Mouse (Mus musculus) liver, embryonic 14.5 days (tissue): ENCODE measurements around the gene Pitpnm1. TPM values are rescaled to one million over a fixed set of nuclear protein-coding genes. Genes with fewer than 3 reads are reported as not detected.

Source experiments
- ATAC-seq: fragments of 200-750 bp; cut with Nextera tagmentation; 2 replicates; pipeline ENCODE4 v1.8.0; 2017; ENCODE audit warnings: moderate number of reproducible peaks, mild to moderate bottlenecking, moderate library complexity; ENCODE audit not compliant: insufficient read depth
- DNase-seq, 3 experiments: peaks; one replicate each; pipeline ENCODE4 v3.0.0-alpha.2; 2012 to 2013; ENCODE audit warnings: low read depth in 3 of 3, low spot score in 3 of 3
- H3K27ac ChIP-seq: fragments of 300-500 bp; sonication (generic); 2 replicates; pipeline ENCODE4 v1.5.1; 2014; ENCODE audit warnings: moderate library complexity, mild to moderate bottlenecking, control low read depth, inconsistent platforms
- H3K27me3 ChIP-seq: fragments of 300-500 bp; sonication (generic); 2 replicates; pipeline ENCODE4 v1.6.1; 2014; ENCODE audit warnings: mild to moderate bottlenecking, low read length, moderate library complexity; ENCODE audit not compliant: control insufficient read depth, insufficient read depth
- H3K36me3 ChIP-seq: fragments of 300-500 bp; sonication (generic); replicated peaks from 2 replicates; pipeline ENCODE4 v1.6.1; 2014; ENCODE audit warnings: low read depth; ENCODE audit not compliant: control insufficient read depth, insufficient read depth
- H3K4me1 ChIP-seq, 2 experiments: fragments of 200-500 bp in 1 of 2; fragments of 300-500 bp in 1 of 2; sonication (generic) in 1 of 2; replicated peaks; 2 replicates each; pipeline ENCODE4 v1.6.1; 2012 to 2014; ENCODE audit warnings: antibody characterized with exemption in 1 of 2, inconsistent platforms in 1 of 2, low read length in 1 of 2; ENCODE audit not compliant: control insufficient read depth in 2 of 2, insufficient read depth in 2 of 2
- H3K4me2 ChIP-seq: fragments of 300-500 bp; sonication (generic); 2 replicates; pipeline ENCODE4 v1.6.1; 2014; ENCODE audit warnings: low read depth, mild to moderate bottlenecking, control low read depth, moderate library complexity
- H3K4me3 ChIP-seq, 2 experiments: fragments of 200-500 bp in 1 of 2; fragments of 300-500 bp in 1 of 2; sonication (generic) in 1 of 2; 2 replicates each; pipeline ENCODE4 v1.5.1; 2012 to 2014; ENCODE audit warnings: low read depth in 2 of 2, low read length in 2 of 2, mild to moderate bottlenecking in 2 of 2, control low read depth in 1 of 2, inconsistent platforms in 1 of 2, moderate library complexity in 1 of 2; ENCODE audit not compliant: insufficient read depth in 1 of 2
- H3K9ac ChIP-seq: fragments of 300-500 bp; sonication (generic); replicated peaks from 2 replicates; pipeline ENCODE4 v1.6.1; 2014; ENCODE audit warnings: mild to moderate bottlenecking, control low read depth, moderate library complexity
- H3K9me3 ChIP-seq: fragments of 300-500 bp; sonication (generic); 2 replicates; pipeline ENCODE4 v1.6.1; 2016; ENCODE audit warnings: low read length, mixed read lengths; ENCODE audit not compliant: control insufficient read depth
- CTCF ChIP-seq: IDR thresholded peaks from 2 replicates; pipeline ENCODE4 v1.5.1; 2016; ENCODE audit warnings: antibody characterized with exemption, low read depth, control low read depth
- EP300 ChIP-seq: IDR thresholded peaks from 2 replicates; pipeline ENCODE4 v1.6.1; 2016; ENCODE audit warnings: antibody characterized with exemption, low read depth
- WGBS: fragments of 180-500 bp; shearing (Covaris S2); extraction: QIAGEN DNeasy Blood & Tissue Kit; methylation state at CpG from one replicate; pipeline ENCODE4 v1.1.7; 2014; ENCODE audit not compliant: insufficient replicate concordance; 5-methylcytosine and 5-hydroxymethylcytosine counted together
- polyA plus RNA-seq, 2 experiments: library from polyadenylated mRNA; depleted of rRNA in 1 of 2; stranded (reverse) in 1 of 2; unstranded in 1 of 2; fragments of >200 nt; fragmentation: Nextera tagmentation in 1 of 2; extraction: Ambion mirVana in 1 of 2; gene quantifications; 2 replicates each; pipeline versions ENCODE4 v1.2.1 to v1.2.3; 2012 to 2014

The Pitpnm1 gene
- polyA plus RNA-seq (2012; rRNA removed) (6.1 and 7.1 TPM in 2 replicates), polyA plus RNA-seq (2014; fragmentation: Nextera tagmentation; extraction: Ambion mirVana) (3.4 TPM in 2 replicates)

GRCm38 (mm10) chr19:4099837-4100717 is at the start of gene Pitpnm1:
Gene Pitpnm1, plus strand, starts transcription at chr19:4099998.
- peaks cover 24 to 29% of the 10 kb centered on the region in 2 experiments for H3K4me1 ChIP-seq
- peak within 1 kb of the TSS; percentile 46 for H3K27ac ChIP-seq
- peak within 1 kb of the TSS; percentile 60 for H3K9ac ChIP-seq
- H3K36me3 ChIP-seq, result no peaks in the 10 kb centered on the region
- H3K27me3 ChIP-seq, result peaks cover 28% of the 10 kb centered on the region
- 1% methylated on average over 53 of the region's 53 CpGs for WGBS
- no peak for ATAC-seq
- TF ChIP-seq EP300 (no peak), CTCF (no peak)
- H3K4me3 ChIP-seq, result peak within 1 kb of the TSS; percentile 55 to 58
- no peak for DNase-seq
- H3K9me3 ChIP-seq, result no peaks in the 10 kb centered on the region
- H3K4me2 ChIP-seq, result peak within 1 kb of the TSS; percentile 98

- Histone ChIP-seq H3K9me3 (no peaks in the 10 kb centered on the region), H3K27ac (no peak overlapping the region), H3K27me3 (no peaks in the 10 kb centered on the region), H3K36me3 (no peaks in the 10 kb centered on the region), H3K4me1 (peaks cover 18 to 29% of the 10 kb centered on the region in 2 experiments), H3K4me3 (no peak overlapping the region), H3K4me2 (no peak overlapping the region), H3K9ac (no peak overlapping the region)
- TF ChIP-seq CTCF, result peak; percentile 65
- no peak for TF ChIP-seq EP300
- DNase-seq, result no peak
- 90% methylated on average over 5 of the region's 5 CpGs for WGBS
- ATAC-seq, result no peak
These were observed 48.8 kb upstream of the Pitpnm1 start for GRCm38 (mm10) chr19:4051016-4051415.

GRCm38 (mm10) chr19:4051741-4052515 is 47.9 kb upstream of the Pitpnm1 start:
- DNase-seq, result no peak
- Histone ChIP-seq H3K9ac (no peak overlapping the region), H3K4me2 (no peak overlapping the region), H3K4me3 (no peak overlapping the region), H3K27ac (no peak overlapping the region), H3K9me3 (no peaks in the 10 kb centered on the region), H3K36me3 (no peaks in the 10 kb centered on the region), H3K4me1 (peaks cover 9 to 26% of the 10 kb centered on the region in 2 experiments), H3K27me3 (no peaks in the 10 kb centered on the region)
- ATAC-seq, result no peak
- 51% methylated on average over 10 of the region's 10 CpGs for WGBS
- TF ChIP-seq CTCF (peak; percentile 94), EP300 (no peak)

- Histone ChIP-seq H3K27ac (no peak overlapping the region), H3K4me3 (no peak overlapping the region), H3K4me1 (peaks cover 3 to 21% of the 10 kb centered on the region in 2 experiments), H3K9ac (no peak overlapping the region), H3K27me3 (no peaks in the 10 kb centered on the region), H3K9me3 (no peaks in the 10 kb centered on the region), H3K4me2 (no peak overlapping the region), H3K36me3 (no peaks in the 10 kb centered on the region)
- no peak for TF ChIP-seq EP300
- no peak for TF ChIP-seq CTCF
- WGBS, result 61% methylated on average over 5 of the region's 5 CpGs
- no peak for ATAC-seq
- no peak for DNase-seq
These were observed 47.2 kb upstream of the Pitpnm1 start for GRCm38 (mm10) chr19:4052516-4053030.
